Mouse (Mus musculus) forebrain, embryonic 14.5 days (tissue): ENCODE results near the gene F13a1. TPM values are rescaled to one million over a fixed set of nuclear protein-coding genes. Genes with fewer than 3 reads are reported as not detected.
A peak's percentile ranks its signal among the peaks of the same experiment; 100 is the strongest.

Experiments
- ATAC-seq: fragments of 200-750 bp; cut with Nextera tagmentation; 2 replicates; pipeline ENCODE4 v1.8.0; 2017; ENCODE audit warnings: mild to moderate bottlenecking, moderate library complexity
- DNase-seq: peaks from one replicate; pipeline ENCODE4 v3.0.0-alpha.2; 2015; ENCODE audit warnings: low spot score
- H3K27ac ChIP-seq: fragments of 300-500 bp; sonication (generic); 2 replicates; pipeline ENCODE4 v1.5.1; 2014; ENCODE audit warnings: low read depth, mild to moderate bottlenecking, control low read depth, low read length, moderate library complexity
- H3K27me3 ChIP-seq: fragments of 300-500 bp; sonication (generic); replicated peaks from 2 replicates; pipeline ENCODE4 v1.6.1; 2014; ENCODE audit warnings: low read length, control low read depth, mixed read lengths; ENCODE audit not compliant: control insufficient read depth, insufficient read depth
- H3K36me3 ChIP-seq: fragments of 300-500 bp; sonication (generic); 2 replicates; pipeline ENCODE4 v1.6.1; 2014; ENCODE audit warnings: low read length, control low read depth; ENCODE audit not compliant: control insufficient read depth, insufficient read depth
- H3K4me1 ChIP-seq: fragments of 300-500 bp; sonication (generic); 2 replicates; pipeline ENCODE4 v1.6.1; 2014; ENCODE audit warnings: antibody characterized with exemption, low read length, control low read depth; ENCODE audit not compliant: control insufficient read depth, insufficient read depth
- H3K4me2 ChIP-seq: fragments of 300-500 bp; sonication (generic); 2 replicates; pipeline ENCODE4 v1.6.1; 2014; ENCODE audit warnings: mild to moderate bottlenecking, control low read depth, low read length
- H3K4me3 ChIP-seq: fragments of 300-500 bp; sonication (generic); 2 replicates; pipeline ENCODE4 v1.5.1; 2014; ENCODE audit warnings: low read depth, low read length, control low read depth
- H3K9ac ChIP-seq: fragments of 300-500 bp; sonication (generic); 2 replicates; pipeline ENCODE4 v1.6.1; 2014; ENCODE audit warnings: mild to moderate bottlenecking, low read length, control low read depth, moderate library complexity
- H3K9me3 ChIP-seq: fragments of 300-500 bp; sonication (generic); replicated peaks from 2 replicates; pipeline ENCODE4 v1.6.1; 2016; ENCODE audit warnings: low read length, control low read depth, mixed read lengths; ENCODE audit not compliant: control insufficient read depth
- WGBS: fragments of 180-500 bp; shearing (Covaris S2); extraction: QIAGEN DNeasy Blood & Tissue Kit; methylation state at CpG from one replicate; pipeline ENCODE4 v1.1.7; 2014; 5-methylcytosine and 5-hydroxymethylcytosine counted together
- polyA plus RNA-seq: library from polyadenylated mRNA; unstranded; fragments of >200 nt; fragmentation: Nextera tagmentation; extraction: Ambion mirVana; gene quantifications from 2 replicates; pipeline ENCODE4 v1.2.1, GENCODE M21; 2014

F13a1 gene
- polyA plus RNA-seq, 1 experiment from 2014 or later, result 5.2 TPM

DNA sequence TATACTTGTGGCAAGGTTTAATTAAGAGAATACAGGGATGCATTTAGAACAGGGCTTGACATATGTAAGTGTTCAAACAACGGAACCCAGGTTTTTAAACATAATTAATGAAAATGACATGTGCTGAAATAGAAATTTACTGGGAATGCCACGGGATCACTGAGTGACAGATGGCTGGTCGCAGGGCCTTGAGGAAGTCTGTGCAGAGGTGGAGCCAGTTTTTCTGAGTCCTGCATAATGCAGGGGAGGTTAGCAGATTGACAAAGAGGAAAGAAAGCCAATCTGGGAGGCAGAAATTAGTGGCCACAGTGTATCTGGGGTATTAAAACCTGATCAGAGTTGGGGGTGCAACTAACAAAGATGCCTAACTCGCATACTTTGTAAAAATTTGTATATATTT lies 130.3 kb downstream of the F13a1 start:
- Histone ChIP-seq H3K36me3 (no peaks in the 10 kb centered on the region), H3K4me2 (no peak overlapping the region), H3K9me3 (no peaks in the 10 kb centered on the region), H3K27me3 (no peaks in the 10 kb centered on the region), H3K4me1 (no peaks in the 10 kb centered on the region), H3K9ac (no peak overlapping the region), H3K27ac (no peak overlapping the region), H3K4me3 (no peak overlapping the region)
- ATAC-seq (peak; percentile 65), DNase-seq (peak; percentile 48)
- 54% methylated on average over 4 of the region's 4 CpGs for WGBS

- Histone ChIP-seq H3K9me3 (no peaks in the 10 kb centered on the region), H3K4me1 (peaks cover 4% of the 10 kb centered on the region; the same call in 1 of the 2 replicates), H3K27ac (no peak overlapping the region), H3K36me3 (no peaks in the 10 kb centered on the region), H3K9ac (no peak overlapping the region), H3K4me3 (no peak overlapping the region), H3K4me2 (no peak overlapping the region), H3K27me3 (no peaks in the 10 kb centered on the region)
- peak; percentile 44 for ATAC-seq
- WGBS, result 7% methylated on average over 4 of the region's 4 CpGs
- peak; percentile 49 for DNase-seq
Measured at GRCm38 (mm10) chr13:36903885-36904284, 146.2 kb downstream of the F13a1 start.

- Histone ChIP-seq H3K36me3 (no peaks in the 10 kb centered on the region), H3K9me3 (no peaks in the 10 kb centered on the region), H3K4me2 (no peak overlapping the region), H3K4me3 (no peak overlapping the region), H3K27me3 (no peaks in the 10 kb centered on the region), H3K9ac (no peak overlapping the region), H3K27ac (no peak overlapping the region), H3K4me1 (peaks cover 4% of the 10 kb centered on the region; the same call in 1 of the 2 replicates)
- 35% methylated on average over 1 of the region's 1 CpGs for WGBS
- no peak; the same call in 1 of the 2 replicates for ATAC-seq
- DNase-seq, result no peak
Measured at GRCm38 (mm10) chr13:36903447-36903846, 146.6 kb downstream of the F13a1 start.

DNA sequence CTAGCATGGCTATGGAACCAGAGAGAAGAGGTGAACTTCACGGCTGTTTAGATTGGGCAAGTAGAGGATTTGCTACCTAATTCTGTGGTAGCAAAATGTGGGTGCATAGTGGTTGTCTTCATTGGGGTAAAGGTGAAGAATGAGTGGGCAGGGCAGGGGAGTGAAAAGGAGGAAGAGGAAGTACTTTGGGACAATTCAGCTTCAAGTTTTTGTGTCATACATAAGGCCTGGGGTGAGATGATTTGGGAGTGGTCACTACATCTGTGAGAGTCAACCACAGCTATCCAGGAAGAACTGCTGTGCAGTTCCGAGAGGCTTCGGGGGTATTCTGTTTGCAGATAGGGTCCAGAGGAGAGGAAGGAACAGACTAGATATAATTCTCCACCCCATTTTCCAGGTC lies 148.4 kb downstream of the F13a1 start:
- Histone ChIP-seq H3K27ac (no peak overlapping the region), H3K4me3 (no peak overlapping the region), H3K4me2 (no peak overlapping the region), H3K4me1 (peaks cover 4% of the 10 kb centered on the region; the same call in 1 of the 2 replicates), H3K36me3 (no peaks in the 10 kb centered on the region), H3K27me3 (no peaks in the 10 kb centered on the region), H3K9me3 (no peaks in the 10 kb centered on the region), H3K9ac (no peak overlapping the region)
- WGBS, result 96% methylated on average over 3 of the region's 3 CpGs
- DNase-seq, result no peak
- ATAC-seq, result no peak

GRCm38 (mm10) chr13:36901016-36901415 lies 149.0 kb downstream of the F13a1 start:
- peaks cover 4% of the 10 kb centered on the region; the same call in 1 of the 2 replicates for H3K4me1 ChIP-seq
- DNase-seq (no peak), ATAC-seq (no peak)
- H3K9ac ChIP-seq, result no peak overlapping the region
- no peak overlapping the region for H3K4me3 ChIP-seq
- no peaks in the 10 kb centered on the region for H3K27me3 ChIP-seq
- WGBS, result 77% methylated on average over 3 of the region's 3 CpGs
- no peak overlapping the region for H3K4me2 ChIP-seq
- no peak overlapping the region for H3K27ac ChIP-seq
- H3K9me3 ChIP-seq, result no peaks in the 10 kb centered on the region
- H3K36me3 ChIP-seq, result no peaks in the 10 kb centered on the region

GRCm38 (mm10) chr13:36896061-36896460 lies 154.0 kb downstream of the F13a1 start:
- H3K36me3 ChIP-seq, result no peaks in the 10 kb centered on the region
- no peak overlapping the region for H3K9ac ChIP-seq
- no peaks in the 10 kb centered on the region for H3K27me3 ChIP-seq
- H3K4me1 ChIP-seq, result no peaks in the 10 kb centered on the region
- ATAC-seq (no peak), DNase-seq (no peak)
- H3K9me3 ChIP-seq, result no peaks in the 10 kb centered on the region
- 31% methylated on average over 3 of the region's 3 CpGs for WGBS
- H3K4me2 ChIP-seq, result no peak overlapping the region
- H3K27ac ChIP-seq, result no peak overlapping the region
- no peak overlapping the region for H3K4me3 ChIP-seq

DNA sequence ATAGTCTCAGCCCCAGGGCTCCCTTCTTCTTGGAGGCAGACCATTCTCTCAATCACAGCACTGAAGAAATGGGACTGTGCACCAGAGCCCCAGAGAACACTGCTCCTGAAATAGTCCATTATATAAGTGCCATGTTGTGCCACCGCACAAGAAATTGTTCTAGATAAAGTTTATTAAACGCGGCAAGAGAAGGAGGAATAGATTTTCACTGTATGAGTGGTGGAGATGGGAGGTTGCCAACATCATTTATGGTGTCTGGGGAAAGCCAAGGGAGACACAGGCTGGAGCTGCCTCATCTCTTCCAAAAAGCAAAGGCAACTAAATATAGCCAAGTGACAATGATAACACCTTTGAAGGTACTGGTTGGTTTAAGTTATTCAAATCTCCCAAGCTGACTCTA lies 156.3 kb downstream of the F13a1 start:
- no peaks in the 10 kb centered on the region for H3K4me1 ChIP-seq
- H3K9me3 ChIP-seq, result no peaks in the 10 kb centered on the region
- H3K9ac ChIP-seq, result no peak overlapping the region
- ATAC-seq, result no peak
- DNase-seq, result no peak
- WGBS, result 99% methylated on average over 3 of the region's 3 CpGs
- H3K4me3 ChIP-seq, result no peak overlapping the region
- H3K27ac ChIP-seq, result no peak overlapping the region
- no peak overlapping the region for H3K4me2 ChIP-seq
- no peaks in the 10 kb centered on the region for H3K36me3 ChIP-seq
- no peaks in the 10 kb centered on the region for H3K27me3 ChIP-seq

DNA sequence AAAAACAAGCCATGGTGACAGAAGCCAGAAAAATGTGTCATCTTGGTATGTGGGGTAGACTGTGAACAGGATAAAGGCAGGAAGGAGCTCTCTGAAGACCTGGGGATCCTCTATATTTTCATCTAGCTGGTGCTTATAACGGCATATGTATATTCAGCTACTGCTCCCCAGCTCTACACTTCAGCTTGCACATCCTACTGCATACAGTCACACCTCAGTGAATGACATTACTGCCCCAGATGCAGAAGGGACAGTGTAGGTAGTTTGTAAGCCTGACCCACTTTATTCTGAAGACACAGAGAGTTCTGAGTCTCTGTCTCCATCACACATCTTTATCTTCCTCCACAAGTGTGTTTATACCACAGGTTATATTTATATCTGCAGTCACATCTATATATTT lies 157.8 kb downstream of the F13a1 start:
- 92% methylated on average over 1 of the region's 1 CpGs for WGBS
- Histone ChIP-seq H3K4me3 (no peak overlapping the region), H3K9ac (no peak overlapping the region), H3K9me3 (no peaks in the 10 kb centered on the region), H3K4me1 (no peaks in the 10 kb centered on the region), H3K27me3 (no peaks in the 10 kb centered on the region), H3K4me2 (no peak overlapping the region), H3K27ac (no peak overlapping the region), H3K36me3 (no peaks in the 10 kb centered on the region)
- no peak for ATAC-seq
- DNase-seq, result no peak

GRCm38 (mm10) chr13:36885973-36886372 lies 164.1 kb downstream of the F13a1 start:
- 90% methylated on average over 7 of the region's 7 CpGs for WGBS
- no peak overlapping the region for H3K9ac ChIP-seq
- DNase-seq (no peak), ATAC-seq (no peak)
- H3K4me2 ChIP-seq, result no peak overlapping the region
- H3K27ac ChIP-seq, result no peak overlapping the region
- no peaks in the 10 kb centered on the region for H3K27me3 ChIP-seq
- no peaks in the 10 kb centered on the region for H3K4me1 ChIP-seq
- no peaks in the 10 kb centered on the region for H3K9me3 ChIP-seq
- H3K4me3 ChIP-seq, result no peak overlapping the region
- no peaks in the 10 kb centered on the region for H3K36me3 ChIP-seq
